Mouse (Mus musculus) embryonic fibroblast, embryonic 13.5 days (primary cell): ENCODE results near the gene Fam163b.

Source experiments
- CTCF ChIP-seq: IDR thresholded peaks from 2 replicates; pipeline ENCODE4 v1.5.1; 2011; ENCODE audit warnings: mild to moderate bottlenecking, control low read depth, low read length, moderate library complexity, borderline replicate concordance; ENCODE audit not compliant: insufficient read depth
- POLR2A ChIP-seq: IDR thresholded peaks from 2 replicates; pipeline ENCODE4 v1.6.1; 2011; ENCODE audit warnings: low read depth, mild to moderate bottlenecking, control low read depth, low read length, moderate library complexity

DNA sequence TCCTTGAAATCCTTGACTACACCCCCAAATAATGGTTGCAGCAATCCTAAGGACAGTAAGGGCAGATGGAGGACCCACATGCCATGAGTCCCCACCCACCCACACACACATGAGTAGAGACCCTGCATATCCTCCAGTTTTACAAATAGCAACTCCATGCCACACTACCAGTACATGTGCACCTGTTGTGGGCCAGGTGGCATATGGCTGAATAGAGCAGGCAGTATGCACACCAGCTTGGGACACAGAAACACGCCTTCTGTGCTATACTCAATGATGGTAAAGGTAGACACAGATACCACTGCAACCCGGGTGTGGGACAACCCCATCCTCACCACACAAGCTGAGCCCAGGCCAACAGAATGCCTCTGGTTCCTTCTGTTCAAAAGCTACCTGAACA, 23.8 kb upstream of the Fam163b start:
- no peak for TF ChIP-seq CTCF
- no peak for TF ChIP-seq POLR2A
